Mouse (Mus musculus) regulatory T cell (primary cell): ENCODE results near the gene 5330417H12Rik.

Source experiments
- in situ Hi-C: fragments of 300-600 bp; cut with MboI, MseI; formaldehyde crosslinking; loops from one replicate; pipeline ENCODE4 v1.15.1; 2025; ENCODE audit warnings: high pct_unique_total_duplicates

The 5330417H12Rik gene

DNA sequence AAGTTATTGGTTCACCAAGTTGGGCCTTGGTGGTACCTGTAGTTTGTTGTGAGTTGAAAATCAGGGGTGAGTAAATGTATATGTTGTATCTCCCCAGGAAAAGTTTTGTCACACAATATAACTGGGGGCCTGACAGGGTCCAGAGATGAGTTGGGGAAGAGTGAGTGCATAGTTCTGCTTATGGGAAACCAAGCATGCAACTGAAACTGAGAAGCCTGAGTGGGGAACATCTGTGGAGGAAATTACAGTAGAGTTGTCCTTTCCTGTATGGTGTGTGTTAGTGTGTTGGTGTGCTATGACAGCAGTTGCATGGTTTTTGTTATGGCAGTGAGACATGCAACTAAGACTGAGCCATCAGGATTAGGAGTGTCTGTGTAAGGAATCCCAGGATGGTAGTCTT is 3.4 kb upstream of the 5330417H12Rik start:
- in situ Hi-C loops = no loop called here

DNA sequence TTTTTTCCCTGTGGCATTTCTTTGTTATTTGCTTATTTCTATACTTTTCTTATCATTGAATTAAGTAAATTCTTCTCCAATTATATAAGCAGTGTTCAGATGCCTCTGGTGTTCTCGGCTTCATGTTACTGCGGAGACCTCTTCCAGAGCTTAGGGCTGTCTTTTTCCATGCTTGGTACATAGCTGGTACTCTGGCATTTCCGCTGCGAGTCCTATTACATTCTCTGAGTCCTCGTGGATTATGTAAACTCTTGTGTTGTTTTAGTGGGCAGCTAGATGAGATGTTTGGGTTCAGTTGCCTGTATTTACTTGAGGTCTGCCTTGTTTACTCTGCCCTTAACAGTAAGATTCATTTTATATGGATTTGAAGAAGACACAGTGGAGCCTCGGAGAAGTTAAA is 820 bp upstream of the 5330417H12Rik start:
- in situ Hi-C loops = no loop called here

DNA sequence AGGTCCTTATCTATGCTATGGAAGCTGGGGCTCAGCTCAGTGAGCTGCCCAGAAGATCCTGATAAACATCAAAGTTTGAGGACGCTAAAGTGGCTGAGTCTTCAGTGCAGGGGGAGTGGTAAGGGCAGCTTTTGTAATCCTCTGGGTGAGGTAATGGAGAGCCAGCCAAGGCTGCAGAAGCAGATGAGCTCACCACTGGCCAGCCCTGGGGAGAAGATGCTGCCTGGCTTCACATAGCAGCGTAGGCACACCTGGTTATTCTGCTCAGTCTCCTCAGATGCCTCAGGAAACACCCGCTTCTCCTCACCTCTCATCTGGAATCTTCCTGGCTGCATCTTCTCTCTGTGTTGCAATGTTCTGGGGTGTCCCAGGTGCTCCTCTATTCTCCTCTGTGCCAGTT is 529 bp downstream of the 5330417H12Rik start:
- in situ Hi-C loops = no loop called here

DNA sequence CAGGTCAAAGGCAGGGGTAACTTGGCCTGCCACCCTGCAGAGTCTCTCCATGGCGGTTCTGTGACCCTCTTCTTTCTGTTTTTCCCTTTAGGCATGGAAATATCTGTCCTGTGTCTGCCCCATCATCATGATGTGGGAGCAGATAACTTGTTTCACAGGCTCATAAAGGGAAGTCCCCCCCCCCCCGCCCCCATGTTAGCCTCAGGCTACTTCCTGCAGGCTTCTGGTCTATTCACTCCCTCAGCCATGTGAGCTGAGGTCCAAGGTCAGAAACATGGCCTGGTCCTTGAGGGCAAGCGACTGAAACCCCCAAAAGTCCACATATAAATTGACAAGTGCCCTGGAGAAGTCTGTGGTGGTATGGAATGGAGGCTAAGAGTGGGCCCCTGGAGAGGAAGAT is 4.8 kb downstream of the 5330417H12Rik start:
- in situ Hi-C loops = no loop called here

DNA sequence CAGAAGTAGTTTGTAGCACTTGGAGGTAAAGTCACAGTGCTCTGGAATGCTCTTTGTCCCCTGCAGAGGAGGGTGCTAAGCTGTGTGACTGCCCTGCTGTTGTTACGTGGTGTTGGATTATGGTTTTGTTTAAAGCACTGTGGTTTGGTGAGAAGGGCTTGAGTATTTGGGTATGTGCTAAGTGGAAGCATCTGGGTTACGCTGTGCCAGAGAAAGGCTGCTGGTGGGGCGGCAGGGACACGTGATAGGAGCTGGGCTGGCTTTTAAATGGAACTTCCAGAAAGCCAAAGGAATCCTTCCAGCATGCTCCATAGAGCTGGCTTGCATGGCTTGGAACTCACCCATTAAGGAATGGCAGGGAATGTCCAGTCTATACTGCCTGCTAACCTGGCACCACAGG is 5.7 kb downstream of the 5330417H12Rik start:
- in situ Hi-C loops = no loop called here

DNA sequence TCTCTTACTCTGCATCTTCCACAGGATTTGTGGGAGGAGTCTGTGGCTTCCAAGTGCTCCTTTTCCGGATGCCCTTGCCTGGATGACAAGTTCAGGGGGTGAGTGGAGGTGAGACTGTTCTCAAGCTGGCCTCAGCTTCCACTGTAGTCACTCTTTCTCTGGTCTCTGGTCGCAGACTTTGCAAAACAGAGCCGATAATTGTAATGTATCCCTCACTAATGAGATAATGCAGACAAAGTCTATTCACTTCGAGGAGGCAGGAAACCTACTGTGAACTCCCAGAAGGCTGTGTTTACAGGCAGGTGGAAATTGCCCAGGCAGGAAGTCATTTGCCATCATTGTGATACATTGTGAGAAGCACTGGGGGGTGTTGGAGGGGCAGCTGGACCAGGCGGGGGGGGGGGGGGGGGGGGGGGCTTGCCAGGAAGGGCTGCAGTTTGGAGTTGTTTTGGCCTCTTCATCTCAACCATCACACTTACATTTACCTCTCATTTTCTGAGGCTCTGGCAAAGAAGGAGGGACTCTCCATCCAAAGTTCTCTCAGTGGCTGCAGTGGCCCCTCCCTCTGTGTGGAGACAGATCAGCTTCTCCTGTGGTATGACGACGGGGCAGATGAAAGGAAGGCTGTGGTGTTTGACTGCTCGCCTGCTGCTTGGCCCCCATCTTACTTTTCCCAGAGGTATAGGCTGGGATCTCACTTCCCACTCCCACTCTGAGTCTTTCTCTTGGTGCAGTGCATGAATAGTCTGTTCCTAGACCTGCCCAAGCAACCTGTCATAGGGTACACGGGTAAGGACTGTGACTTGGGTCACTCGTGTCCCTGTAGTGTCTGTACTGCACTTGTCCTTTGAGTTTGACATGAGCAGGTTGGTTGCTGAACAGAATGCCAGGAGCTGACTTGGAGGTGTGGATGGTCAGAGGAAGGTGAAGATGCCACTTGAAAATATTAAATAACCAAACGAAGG is 6.7 kb downstream of the 5330417H12Rik start:
- in situ Hi-C loops = no loop called here

DNA sequence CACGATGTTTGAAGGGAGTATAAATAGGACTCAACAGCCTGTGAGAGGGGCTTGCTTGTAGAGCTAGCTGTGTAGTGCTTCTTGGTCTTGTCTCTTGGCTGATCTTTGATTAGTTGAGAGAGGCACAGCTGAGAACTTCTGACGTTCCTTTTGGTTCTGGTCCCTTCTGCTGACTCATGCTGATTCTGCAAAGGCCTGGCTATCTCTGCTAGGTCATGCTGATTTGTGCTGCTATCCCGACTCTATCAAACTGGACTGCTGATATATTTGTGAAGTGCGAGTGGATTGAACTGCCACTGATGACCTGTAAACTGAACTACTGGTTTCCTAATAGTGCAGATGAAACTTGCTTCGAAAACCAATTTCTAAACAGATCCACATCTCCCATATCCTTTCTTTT is 14.1 kb downstream of the 5330417H12Rik start:
- in situ Hi-C loops = no loop called here

DNA sequence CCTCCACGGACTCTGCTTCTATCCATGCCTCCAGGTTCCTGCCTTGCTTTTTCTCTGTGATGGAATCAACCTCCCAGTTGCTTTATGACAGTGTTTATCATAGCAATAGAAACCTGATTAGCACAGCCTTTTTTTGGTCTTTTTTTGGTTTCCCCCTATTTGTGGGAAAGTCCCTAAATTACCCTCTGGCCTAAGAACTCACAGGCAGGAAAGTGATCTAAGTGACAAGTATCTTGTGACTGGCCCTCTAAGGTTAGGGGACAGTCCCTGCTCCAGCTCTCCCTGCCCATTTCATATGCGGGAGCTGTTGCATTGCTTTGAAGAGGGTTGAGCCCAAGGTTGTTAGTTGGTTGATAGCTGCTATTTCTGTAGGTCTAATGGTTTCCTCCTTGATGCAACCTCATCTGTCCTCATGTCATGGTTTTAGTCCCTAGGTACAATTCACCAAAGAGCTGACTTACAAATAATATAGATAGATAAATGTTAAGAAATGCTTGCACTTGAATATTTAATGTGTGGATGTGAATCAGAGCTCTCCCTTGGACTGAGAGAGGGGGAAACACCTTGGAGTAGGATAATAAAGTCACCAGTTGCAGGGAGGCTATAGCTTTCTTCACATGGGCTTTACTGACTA is 15.2 kb downstream of the 5330417H12Rik start:
- in situ Hi-C loops = loop anchor here (5.0 kb wide), 1 partner anchor 38 kb away; no protein-coding TSS in a partner anchor

DNA sequence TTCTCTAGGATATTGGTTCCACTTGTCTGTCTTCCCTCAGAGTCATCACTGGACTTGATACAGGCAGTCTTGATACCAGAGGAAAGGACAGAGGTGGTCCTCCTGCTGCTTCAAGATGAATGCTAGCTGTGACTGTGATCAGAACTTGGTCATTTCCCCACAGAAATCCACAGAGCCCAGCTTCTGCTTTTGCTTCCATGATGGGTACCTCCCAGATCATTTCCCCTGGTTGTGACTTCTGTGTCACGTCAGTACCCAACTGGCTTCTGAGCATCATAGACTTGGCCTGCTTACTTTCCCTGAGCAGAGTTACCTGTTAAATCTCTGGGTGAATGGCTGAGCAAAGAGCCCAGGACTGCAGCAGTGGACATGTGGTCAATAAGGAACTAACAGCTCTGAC is 17.2 kb downstream of the 5330417H12Rik start:
- in situ Hi-C loops = loop anchor here (5.0 kb wide), 1 partner anchor 40 kb away; no protein-coding TSS in a partner anchor

DNA sequence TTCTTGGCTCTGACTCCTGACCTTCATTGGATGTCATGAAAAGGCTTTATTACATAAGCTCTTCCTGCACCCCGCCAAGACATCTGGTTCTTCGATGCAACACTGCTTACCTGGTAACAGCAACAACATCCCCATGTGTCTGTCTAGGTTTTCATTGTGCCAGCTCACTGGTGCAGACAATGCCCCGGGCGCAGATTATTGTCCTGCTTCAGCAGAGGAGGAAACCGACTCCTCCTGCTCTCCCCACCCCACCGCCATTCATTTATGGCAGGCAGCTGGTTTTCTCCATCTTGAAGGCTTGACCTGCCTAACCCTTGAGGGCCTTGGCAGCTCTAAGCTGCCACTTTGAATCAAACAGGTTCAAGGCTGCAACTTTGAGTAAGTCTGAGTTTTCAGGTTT is 22.0 kb downstream of the 5330417H12Rik start:
- in situ Hi-C loops = no loop called here

DNA sequence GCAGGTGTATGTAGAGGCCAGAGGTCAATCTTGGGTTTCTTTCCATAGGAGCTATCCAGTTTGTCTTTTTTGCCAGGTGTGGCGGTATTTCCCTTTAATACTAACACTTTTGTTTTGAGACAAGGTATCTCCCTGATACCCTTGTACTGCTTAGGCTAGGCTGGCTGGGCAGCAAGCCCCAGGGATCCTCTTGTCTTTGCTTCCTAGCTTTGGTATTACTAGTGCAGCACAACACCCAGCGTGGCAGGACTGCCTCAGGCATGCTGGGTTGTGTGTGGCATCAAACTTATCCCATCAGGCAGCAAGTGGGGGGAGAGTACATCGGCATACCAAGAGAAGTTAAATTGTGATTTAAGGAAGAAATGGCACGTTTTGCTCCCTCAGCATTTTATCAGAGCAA is 22.5 kb downstream of the 5330417H12Rik start:
- in situ Hi-C loops = no loop called here

DNA sequence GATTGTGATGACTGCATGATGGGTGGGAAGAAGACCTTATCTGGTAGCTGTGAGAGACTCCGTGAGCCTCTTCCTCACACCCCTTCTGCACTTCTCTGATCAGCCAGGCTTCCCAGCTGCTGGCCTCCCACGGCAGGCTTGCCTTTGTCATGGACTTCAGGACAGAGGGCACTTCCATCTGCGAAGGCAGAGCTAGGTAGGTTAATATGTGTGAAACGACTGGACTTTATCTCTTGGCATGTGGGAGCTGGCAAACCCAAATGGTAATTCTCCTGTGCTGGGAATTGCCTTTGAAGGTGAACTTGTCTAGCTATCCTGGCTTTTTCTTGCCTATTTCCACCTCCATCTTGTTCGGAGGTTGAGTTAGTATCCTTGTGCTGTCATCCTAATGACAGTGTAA is 24.3 kb downstream of the 5330417H12Rik start:
- in situ Hi-C loops = no loop called here

DNA sequence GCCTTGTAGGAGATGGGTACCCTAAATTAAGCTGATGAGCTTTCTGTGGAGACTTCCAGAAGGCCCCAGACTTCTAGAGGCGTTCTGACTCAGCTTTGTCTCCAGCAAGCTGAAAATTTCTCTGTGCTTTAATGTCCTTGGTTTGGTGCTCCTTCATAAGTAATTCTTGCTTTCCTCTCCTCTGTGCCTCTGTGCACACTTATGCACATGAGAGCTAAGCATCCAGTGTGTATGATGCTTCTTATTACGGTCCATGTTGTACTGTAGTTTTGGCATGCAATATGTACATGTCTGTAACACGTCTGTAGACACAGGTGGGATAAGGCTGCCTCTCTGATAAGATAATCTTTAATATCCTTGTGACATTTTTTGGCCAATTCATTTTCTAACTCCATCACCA is 27.0 kb downstream of the 5330417H12Rik start:
- in situ Hi-C loops = no loop called here

DNA sequence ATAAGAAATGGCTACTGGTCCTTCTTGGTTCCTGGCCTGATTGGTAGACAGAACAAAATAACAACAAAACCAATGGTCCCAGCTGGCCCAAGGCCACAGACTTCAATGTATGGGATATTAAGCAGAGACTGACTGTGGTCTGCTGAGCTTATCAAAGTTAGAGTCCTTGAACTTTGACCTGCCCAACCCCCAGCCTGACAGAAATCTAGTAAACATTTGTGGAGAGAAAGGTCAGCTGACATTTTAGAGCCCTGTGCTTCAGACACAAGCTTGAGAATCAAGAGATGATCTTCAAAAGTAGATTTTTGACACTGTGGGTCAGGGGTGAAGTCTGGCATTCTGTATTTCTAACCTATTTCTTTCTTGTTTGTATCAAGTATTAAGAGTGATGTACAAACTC is 28.2 kb downstream of the 5330417H12Rik start:
- in situ Hi-C loops = no loop called here

DNA sequence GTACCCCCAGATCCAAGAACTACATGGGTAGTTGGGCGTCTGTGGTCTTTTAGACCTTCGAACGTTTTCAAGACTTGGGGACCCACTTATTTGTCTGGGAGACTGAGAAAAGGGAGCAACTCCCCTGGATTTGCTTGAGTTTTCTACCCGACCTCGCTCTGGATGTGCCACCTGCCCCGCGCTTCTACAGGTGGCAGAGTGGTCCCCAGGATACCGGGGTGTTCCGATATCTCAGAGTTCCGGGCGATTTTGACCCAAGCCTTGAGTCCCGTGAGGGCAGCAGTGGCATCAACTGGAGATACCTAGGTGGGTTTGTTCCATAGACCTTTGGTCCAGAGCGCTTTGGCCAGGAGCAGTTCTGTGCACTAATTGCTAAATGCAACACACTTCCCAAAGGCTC is 29.5 kb downstream of the 5330417H12Rik start:
- in situ Hi-C loops = no loop called here

DNA sequence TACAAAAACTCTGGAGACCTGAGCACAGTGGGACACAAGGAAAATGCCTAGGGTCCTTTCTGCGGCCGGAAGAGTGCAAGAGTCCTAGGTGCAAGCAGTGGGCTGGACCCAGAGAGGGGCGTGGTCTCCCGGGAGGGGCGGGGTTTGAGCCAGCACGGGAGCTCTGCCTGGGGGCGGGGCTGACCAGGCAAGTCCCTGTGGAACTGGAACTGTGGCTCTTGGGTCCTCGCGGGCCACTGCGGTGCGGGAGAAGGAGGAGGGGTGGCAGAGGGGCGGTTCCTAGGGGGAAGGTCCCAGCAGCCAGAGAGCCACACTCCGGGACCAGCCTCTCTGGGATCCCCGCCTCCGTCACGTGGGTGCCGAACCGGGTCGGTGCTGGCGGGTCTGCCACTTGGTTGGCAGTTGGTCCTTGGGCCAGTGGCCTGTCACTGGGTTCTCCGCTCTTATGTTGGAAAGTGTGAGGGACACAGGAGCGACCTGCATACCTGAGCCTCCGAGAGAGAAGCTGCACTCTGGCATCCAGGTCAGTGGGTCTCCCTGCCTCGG is 30.0 kb downstream of the 5330417H12Rik start, which contains the start of gene Ppfibp2:
Ppfibp2 (plus strand) TSS at position 351 of the 546 bp plus-strand sequence.
- in situ Hi-C loops = no loop called here

DNA sequence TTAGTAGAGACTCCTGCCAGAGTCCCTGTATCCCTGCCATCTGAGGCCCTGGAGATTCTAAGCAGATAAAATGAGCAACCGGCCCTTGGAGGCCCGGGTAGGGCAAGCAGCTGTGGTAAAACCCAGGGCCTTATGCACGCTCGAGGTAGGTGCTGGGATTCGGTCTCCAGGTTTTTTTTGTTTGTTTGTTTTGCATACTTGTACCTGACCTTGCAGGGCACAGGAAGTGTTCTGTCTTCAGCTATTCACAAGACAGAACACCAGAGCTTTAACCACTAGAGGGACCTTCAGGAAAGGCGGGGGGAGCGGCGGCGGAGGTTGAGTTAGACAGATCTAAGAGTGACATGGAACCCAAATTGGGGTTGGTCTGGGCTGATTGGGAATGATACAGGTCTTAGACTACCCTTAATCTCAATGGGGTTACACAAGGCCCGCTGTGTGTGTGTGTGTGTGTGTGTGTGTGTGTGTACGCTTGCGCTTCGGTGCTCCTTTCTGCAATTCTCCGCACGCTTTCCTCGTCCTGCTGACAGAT is 30.6 kb downstream of the 5330417H12Rik start:
- in situ Hi-C loops = no loop called here

DNA sequence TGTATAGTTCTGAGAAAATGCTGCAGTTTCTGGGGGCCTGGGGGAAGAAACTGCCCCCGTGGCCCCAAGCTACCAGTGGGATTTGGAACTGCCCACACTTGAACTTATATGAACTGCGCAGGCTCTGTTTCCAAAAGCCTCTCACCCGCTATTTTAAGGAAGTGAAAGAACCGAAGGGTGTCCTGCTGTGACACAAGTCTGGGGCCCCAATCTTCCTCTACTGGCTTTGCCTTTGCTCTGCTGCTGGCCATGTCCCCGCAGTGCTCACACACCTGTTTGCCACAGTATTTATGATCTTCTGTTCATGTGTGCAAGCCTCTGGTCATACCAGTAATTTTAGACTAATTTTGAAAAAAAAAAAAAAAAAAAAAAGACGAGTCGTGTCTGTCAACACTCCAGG is 31.1 kb downstream of the 5330417H12Rik start:
- in situ Hi-C loops = no loop called here

DNA sequence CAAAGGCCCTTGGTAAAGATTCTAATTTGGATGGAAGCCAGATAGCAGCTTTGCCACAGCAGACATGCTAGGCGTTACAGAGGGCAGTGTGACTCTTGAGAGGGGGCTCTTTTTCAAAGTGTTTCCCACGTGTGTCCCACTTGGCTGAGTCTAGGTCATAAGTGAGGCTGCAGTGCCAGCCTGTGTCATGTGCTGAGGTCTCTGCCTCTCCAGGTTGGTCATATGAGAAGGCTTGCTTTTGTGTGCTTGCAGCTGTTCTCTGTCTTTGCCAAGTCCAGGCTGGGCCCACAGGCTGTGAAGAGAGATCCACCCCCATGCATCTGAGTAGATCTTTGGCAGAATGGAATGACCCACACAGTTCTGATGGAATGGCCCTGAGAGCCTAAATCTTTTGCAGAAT is 32.3 kb downstream of the 5330417H12Rik start:
- in situ Hi-C loops = no loop called here

DNA sequence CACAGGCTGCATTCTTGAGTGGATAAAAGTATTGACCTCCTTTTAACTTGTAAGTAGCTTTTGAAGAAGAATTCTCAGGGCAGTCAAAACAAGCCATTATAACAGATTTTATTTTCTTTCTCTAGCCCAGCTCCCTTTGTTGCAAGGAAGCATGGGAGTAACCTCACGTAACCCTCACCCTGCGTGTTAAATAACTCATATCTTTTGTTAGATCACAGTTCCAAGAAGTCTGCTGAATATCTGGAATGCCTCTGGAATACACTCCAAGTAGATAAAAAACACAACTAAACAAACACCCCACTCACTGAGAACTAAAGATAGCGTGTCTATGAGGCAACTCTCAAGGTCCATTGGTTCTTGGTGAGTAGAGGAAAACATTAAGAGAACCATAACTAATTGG is 50.7 kb downstream of the 5330417H12Rik start:
- in situ Hi-C loops = no loop called here
